Mouse (Mus musculus) CD4-positive, CD25-positive, alpha-beta regulatory T cell (primary cell): ENCODE results near the gene Psg26. TPM values are rescaled to one million over a fixed set of nuclear protein-coding genes. Genes with fewer than 3 reads are reported as not detected.

ENCODE experiments used
- polyA plus RNA-seq: library from polyadenylated mRNA; unstranded; fragments of 100-300 nt; shearing (Covaris generic); gene quantifications from one replicate; pipeline ENCODE4 v1.2.1, GENCODE M21; 2017

The Psg26 gene
- polyA plus RNA-seq: not detected

GRCm38 (mm10) chr7:18484077-18484476 lies at the start of gene Psg26:
Gene Psg26, minus strand, starts transcription at chr7:18484177.

GRCm38 (mm10) chr7:18532169-18532568 lies 48.2 kb upstream of the Psg26 start, which contains the start of gene Psg25:
Gene Psg25, minus strand, starts transcription at chr7:18532269.

GRCm38 (mm10) chr7:18431941-18432340 lies 52.0 kb downstream of the Psg26 start, which contains the start of gene Psg28:
Gene Psg28, minus strand, starts transcription at chr7:18432041.

Other genes starting within 250 kb of the Psg26 start
- not detected for gene Mill1, start 238.8 kb downstream of the Psg26 start, polyA plus RNA-seq
- not detected for gene Psg18, start 129.2 kb downstream of the Psg26 start, polyA plus RNA-seq
- not detected for gene Psg28, start 52.1 kb downstream of the Psg26 start, polyA plus RNA-seq
- not detected for gene Psg25, start 48.1 kb upstream of the Psg26 start, polyA plus RNA-seq
- not detected for gene Psg27, start 83.1 kb upstream of the Psg26 start, polyA plus RNA-seq
- gene Psg23, start 132.3 kb upstream of the Psg26 start, polyA plus RNA-seq: not detected
- gene Psg21, start 172.5 kb upstream of the Psg26 start, polyA plus RNA-seq: not detected
- gene Psg20, start 202.0 kb upstream of the Psg26 start, polyA plus RNA-seq: not detected
- gene Psg22, start 233.9 kb upstream of the Psg26 start, polyA plus RNA-seq: not detected